Mouse (Mus musculus) liver, embryonic 11.5 days (tissue): Measurements from ENCODE around the gene Vps36. TPM values are rescaled to one million over a fixed set of nuclear protein-coding genes. Genes with fewer than 3 reads are reported as not detected.
A peak's percentile ranks its signal among the peaks of the same experiment; 100 is the strongest.

Source experiments
- ATAC-seq: fragments of 200-750 bp; cut with Nextera tagmentation; replicated peaks from 2 replicates; pipeline ENCODE4 v1.8.0; 2017; ENCODE audit warnings: moderate number of reproducible peaks, mild to moderate bottlenecking, moderate TSS enrichment, moderate library complexity; ENCODE audit not compliant: low FRiP score
- DNase-seq: peaks from one replicate; pipeline ENCODE4 v3.0.0-alpha.2; 2017; ENCODE audit warnings: low spot score
- H3K27ac ChIP-seq: fragments of 300-500 bp; sonication (generic); 2 replicates; pipeline ENCODE4 v1.5.1; 2014; ENCODE audit warnings: mild to moderate bottlenecking, low read depth, low read length, control low read depth
- H3K27me3 ChIP-seq: fragments of 300-500 bp; sonication (generic); replicated peaks from 2 replicates; pipeline ENCODE4 v1.6.1; 2014; ENCODE audit warnings: low read length, mixed read lengths; ENCODE audit not compliant: control insufficient read depth, insufficient read depth
- H3K36me3 ChIP-seq: fragments of 300-500 bp; sonication (generic); 2 replicates; pipeline ENCODE4 v1.6.1; 2014; ENCODE audit warnings: mild to moderate bottlenecking, low read length, moderate library complexity, mixed read lengths; ENCODE audit not compliant: control insufficient read depth, insufficient read depth
- H3K4me1 ChIP-seq: fragments of 300-500 bp; sonication (generic); replicated peaks from 2 replicates; pipeline ENCODE4 v1.6.1; 2014; ENCODE audit warnings: low read length, mixed read lengths; ENCODE audit not compliant: control insufficient read depth, insufficient read depth
- H3K4me2 ChIP-seq: fragments of 300-500 bp; sonication (generic); 2 replicates; pipeline ENCODE4 v1.6.1; 2014; ENCODE audit warnings: mild to moderate bottlenecking, control low read depth, moderate library complexity
- H3K4me3 ChIP-seq: fragments of 300-500 bp; sonication (generic); 2 replicates; pipeline ENCODE4 v1.5.1; 2014; ENCODE audit warnings: low read depth, low read length, control low read depth
- H3K9ac ChIP-seq: fragments of 300-500 bp; sonication (generic); 2 replicates; pipeline ENCODE4 v1.6.1; 2014; ENCODE audit warnings: low read depth, low read length, control low read depth
- H3K9me3 ChIP-seq: fragments of 300-500 bp; sonication (generic); 2 replicates; pipeline ENCODE4 v1.6.1; 2016; ENCODE audit warnings: low read length, inconsistent platforms, mixed read lengths; ENCODE audit not compliant: control insufficient read depth
- WGBS: fragments of 180-500 bp; shearing (Covaris S2); extraction: QIAGEN DNeasy Blood & Tissue Kit; methylation state at CpG from one replicate; pipeline ENCODE4 v1.1.7; 2014; 5-methylcytosine and 5-hydroxymethylcytosine counted together
- polyA plus RNA-seq: library from polyadenylated mRNA; unstranded; fragments of >200 nt; fragmentation: Nextera tagmentation; extraction: Ambion mirVana; gene quantifications from 2 replicates; pipeline ENCODE4 v1.2.1, GENCODE M21; 2014

Vps36 gene
- polyA plus RNA-seq, 1 experiment from 2014 or later, result 29.1 TPM

DNA sequence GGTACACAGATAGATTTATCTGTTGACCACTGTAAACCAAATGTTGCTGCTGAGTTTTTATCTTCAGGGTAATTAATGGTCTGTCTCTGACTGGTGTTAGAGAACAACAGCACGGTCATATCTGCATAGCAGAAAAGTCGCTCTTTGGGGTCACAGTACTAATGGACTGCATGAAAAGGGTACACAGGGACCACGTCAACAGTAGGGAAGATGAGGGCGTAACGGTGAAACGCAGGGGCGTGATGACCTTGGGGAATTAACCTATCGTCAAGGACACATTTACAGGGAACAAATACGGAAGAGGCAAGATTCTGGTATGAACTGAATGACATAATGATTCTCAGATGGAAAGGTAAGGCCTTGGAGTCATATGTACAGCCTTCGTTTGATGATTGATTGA is 28.2 kb upstream of the Vps36 start:
- Histone ChIP-seq H3K36me3 (peaks cover 10% of the 10 kb centered on the region), H3K4me1 (0 out of 2 replicates have a peak, but pooled peaks cover 8% of the 10 kb centered on the region), H3K9me3 (no peaks in the 10 kb centered on the region), H3K27ac (no peak overlapping the region), H3K4me2 (no peak overlapping the region), H3K27me3 (no peaks in the 10 kb centered on the region), H3K9ac (no peak overlapping the region), H3K4me3 (no peak overlapping the region)
- DNase-seq (no peak), ATAC-seq (no peak)
- WGBS, result 80% methylated on average over 10 of the region's 10 CpGs

DNA sequence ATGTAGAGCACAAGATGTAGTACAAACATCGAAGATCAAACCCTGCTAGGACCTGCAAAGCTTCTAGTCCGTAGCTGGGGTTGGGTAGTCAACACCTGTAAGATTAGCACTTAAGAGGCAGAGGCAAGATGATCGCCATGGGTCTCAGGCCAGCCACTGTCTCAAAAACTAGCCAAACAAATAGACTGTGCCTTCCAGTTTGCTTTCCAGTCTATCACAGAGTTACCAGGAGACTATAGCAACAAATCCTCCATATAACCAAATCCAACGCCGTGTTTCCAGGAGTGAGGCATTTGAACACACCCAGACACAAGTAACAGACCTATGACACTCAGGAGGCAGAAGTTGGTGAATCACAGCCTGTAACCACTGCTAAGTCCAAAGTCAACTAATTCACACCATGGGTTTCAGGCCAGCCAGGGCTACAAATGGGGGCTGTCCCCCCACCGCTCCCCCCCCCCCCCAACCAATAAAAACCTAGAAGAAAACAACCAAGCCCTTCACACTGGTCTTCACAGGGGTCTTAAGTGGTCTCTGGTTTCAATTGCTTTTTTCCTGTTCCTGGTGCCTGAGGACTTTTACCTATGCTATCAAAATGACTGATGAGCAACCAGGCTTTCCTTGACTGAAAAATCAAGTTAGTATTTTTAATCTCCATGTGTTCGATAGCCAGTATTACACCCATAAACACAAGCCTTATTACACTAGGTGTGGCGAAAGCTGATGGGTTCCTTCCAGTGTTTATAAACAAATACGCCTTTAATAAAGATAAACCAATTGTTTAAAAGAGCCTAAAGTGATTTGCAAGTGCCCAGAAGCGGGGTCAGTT is 27.1 kb upstream of the Vps36 start:
- DNase-seq (no peak), ATAC-seq (peak; percentile 16)
- Histone ChIP-seq H3K36me3 (peaks cover 13% of the 10 kb centered on the region), H3K9me3 (no peaks in the 10 kb centered on the region), H3K4me1 (0 out of 2 replicates have a peak, but pooled peaks cover 8% of the 10 kb centered on the region), H3K4me2 (peak overlapping the region; percentile 72), H3K27ac (0 out of 2 replicates have a peak overlapping the region, but pooled peaks have one; percentile 48), H3K9ac (peak overlapping the region; percentile 55), H3K4me3 (peak overlapping the region; percentile 70), H3K27me3 (no peaks in the 10 kb centered on the region)
- WGBS, result 55% methylated on average over 10 of the region's 10 CpGs

DNA sequence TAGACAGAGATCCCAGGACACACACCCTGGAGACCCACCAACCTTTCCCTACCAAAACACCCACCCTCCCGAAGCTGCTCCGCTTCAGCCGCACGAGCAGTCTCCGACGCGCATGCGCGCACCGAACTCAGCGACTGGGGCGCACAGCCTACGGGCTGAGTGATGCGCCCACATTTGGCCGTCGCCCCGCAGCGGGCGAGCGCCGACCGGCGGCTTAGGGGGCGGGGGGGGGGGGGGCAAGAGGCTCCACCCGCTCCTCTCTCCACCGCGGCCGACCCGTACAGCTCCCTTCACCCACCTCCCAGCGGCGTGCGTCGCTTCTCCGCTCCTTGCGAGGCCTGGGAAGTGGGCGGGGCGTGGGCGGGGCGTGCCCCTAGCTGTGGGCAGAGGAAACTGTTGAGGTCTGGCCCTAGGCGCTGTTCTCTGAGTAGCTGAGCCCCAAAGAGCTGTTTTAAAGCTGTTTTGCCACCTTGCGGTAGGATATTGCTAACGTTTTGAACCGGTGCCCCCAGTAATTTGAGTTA is 26.5 kb upstream of the Vps36 start, which contains the start of gene Nek3:
TSS of gene Nek3 (minus strand) at position 356 of the 524 bp plus-strand sequence.
- 0 out of 2 replicates have a peak within 1 kb of the TSS, but pooled peaks have one; percentile 48 for H3K27ac ChIP-seq
- WGBS, result under 1% methylated on average over 42 of the region's 43 CpGs
- H3K36me3 ChIP-seq, result peaks cover 13% of the 10 kb centered on the region
- DNase-seq (peak; percentile 91), ATAC-seq (peak; percentile 99)
- H3K27me3 ChIP-seq, result no peaks in the 10 kb centered on the region
- H3K4me3 ChIP-seq, result peak within 1 kb of the TSS; percentile 70
- H3K4me1 ChIP-seq, result 0 out of 2 replicates have a peak, but pooled peaks cover 8% of the 10 kb centered on the region
- H3K9ac ChIP-seq, result peak within 1 kb of the TSS; percentile 55
- no peaks in the 10 kb centered on the region for H3K9me3 ChIP-seq
- peak within 1 kb of the TSS; percentile 72 for H3K4me2 ChIP-seq

DNA sequence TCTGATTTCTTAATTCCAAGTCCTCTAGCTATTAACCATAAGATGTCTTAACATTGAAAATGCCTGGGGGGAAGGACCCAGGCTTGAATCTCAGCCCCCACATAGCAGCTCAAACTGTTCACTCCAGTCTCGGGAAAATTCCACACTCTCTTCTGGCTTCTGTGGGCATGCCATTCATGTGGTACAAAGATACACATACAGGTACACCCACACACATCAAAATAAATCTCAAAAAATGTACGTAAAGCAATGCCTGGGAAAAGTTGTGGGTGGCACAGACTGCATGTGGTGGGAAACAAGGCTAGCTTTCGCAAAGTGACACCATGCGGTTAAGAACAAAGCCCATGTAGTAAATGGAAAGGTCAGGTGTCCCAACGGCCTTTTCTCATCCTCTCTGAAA is 23.4 kb upstream of the Vps36 start:
- Histone ChIP-seq H3K27me3 (no peaks in the 10 kb centered on the region), H3K4me2 (no peak overlapping the region), H3K4me1 (0 out of 2 replicates have a peak, but pooled peaks cover 8% of the 10 kb centered on the region), H3K36me3 (peaks cover 13% of the 10 kb centered on the region), H3K9ac (no peak overlapping the region), H3K27ac (no peak overlapping the region), H3K9me3 (no peaks in the 10 kb centered on the region), H3K4me3 (no peak overlapping the region)
- DNase-seq (no peak), ATAC-seq (no peak)
- WGBS, result 97% methylated on average over 5 of the region's 5 CpGs

DNA sequence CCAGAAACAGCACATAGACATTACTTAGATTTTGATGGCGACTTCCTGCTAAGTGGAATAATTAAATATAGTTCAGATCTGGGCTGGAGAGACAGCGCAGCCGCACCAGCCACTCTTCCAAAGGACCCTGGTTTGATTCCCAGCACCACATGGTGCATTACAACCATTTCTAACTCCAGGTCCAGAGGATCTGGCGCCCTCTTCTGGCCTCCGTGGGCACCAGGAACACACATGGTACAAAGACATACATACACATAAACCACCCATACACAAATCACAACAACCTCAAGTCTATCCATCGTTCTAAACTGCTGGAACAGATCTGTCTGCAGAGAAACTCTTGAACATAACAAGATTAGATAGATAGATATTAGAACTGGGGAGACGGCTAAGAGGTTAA is 16.6 kb upstream of the Vps36 start:
- H3K36me3 ChIP-seq, result peaks cover 22% of the 10 kb centered on the region
- no peak overlapping the region for H3K4me3 ChIP-seq
- no peaks in the 10 kb centered on the region for H3K27me3 ChIP-seq
- no peak overlapping the region for H3K9ac ChIP-seq
- H3K27ac ChIP-seq, result no peak overlapping the region
- no peak overlapping the region for H3K4me2 ChIP-seq
- ATAC-seq (no peak), DNase-seq (no peak)
- no peaks in the 10 kb centered on the region for H3K4me1 ChIP-seq
- WGBS, result 92% methylated on average over 7 of the region's 7 CpGs
- peaks cover 5% of the 10 kb centered on the region for H3K9me3 ChIP-seq

DNA sequence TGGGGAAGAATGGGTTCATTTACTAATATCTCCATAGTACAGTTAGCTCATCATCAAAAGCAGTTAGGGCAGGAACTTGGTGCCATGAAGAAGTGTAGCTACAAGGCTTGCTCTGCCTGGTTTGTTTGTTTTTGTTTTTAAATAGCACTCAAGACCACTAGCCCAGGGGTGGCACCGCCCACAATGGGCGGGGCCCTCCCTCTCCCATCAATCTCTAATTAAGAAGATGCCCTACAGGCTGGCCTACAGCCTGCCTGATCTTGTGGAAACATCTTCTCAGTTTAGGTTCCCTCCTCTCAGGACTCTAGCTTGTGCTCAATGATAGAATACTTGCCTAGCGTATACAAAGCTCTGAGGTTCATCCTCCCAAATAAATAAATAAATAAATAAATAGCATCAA is 7.7 kb upstream of the Vps36 start:
- Histone ChIP-seq H3K4me3 (peak overlapping the region; percentile 79), H3K27ac (peak overlapping the region; percentile 85), H3K4me1 (peaks cover 8% of the 10 kb centered on the region; the same call in 1 of the 2 replicates), H3K4me2 (peak overlapping the region; percentile 88), H3K36me3 (no peaks in the 10 kb centered on the region), H3K9me3 (no peaks in the 10 kb centered on the region), H3K9ac (peak overlapping the region; percentile 85), H3K27me3 (no peaks in the 10 kb centered on the region)
- no peak for DNase-seq
- peak; percentile 73 for ATAC-seq
- 0% methylated on average over 3 of the region's 3 CpGs for WGBS

DNA sequence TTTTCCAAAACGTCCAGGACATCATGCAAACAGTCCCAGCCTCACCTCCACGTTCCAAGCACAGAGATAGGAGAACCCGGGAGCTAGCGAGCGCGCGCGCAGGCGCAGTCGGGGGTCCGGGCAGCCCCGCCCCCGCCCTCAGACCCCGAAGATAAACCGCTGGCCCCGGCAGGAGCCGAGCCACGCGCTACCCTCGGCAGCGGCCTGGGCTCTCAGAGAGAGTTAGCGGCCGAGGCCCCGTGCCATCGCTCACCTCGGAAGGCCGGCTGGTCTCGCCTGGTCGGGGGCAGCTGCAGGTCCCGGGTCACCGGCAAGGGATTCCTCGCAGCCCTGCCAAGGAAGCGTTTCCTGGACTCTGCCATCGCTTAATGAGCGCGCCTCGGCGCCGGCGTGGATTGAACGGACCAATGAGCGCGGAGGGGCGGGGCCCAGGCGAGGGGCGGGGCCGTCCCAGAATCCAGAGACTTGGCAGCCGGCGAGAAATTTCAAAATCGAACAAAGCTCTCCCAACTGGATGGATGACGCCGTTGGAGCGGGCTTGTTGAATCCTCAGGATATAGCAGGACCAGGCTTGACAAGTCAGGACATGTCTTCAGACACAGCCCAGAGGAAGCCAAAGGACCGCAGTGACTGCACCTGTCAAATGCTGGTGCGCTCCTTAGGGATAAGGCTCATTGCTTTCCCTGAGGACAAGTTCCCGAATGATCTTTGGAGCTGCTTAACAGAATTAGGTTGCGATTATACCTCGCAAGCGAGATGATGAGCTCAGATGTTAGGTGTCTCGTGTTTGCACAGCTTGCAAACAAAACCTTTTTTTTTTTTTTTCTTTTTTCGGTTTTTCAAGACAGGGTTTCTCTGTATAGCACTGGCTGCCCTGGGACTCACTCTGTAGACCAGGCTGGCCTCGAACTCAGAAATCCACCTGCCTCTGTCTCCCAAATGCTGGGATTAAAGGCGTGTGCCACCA is 6.9 kb upstream of the Vps36 start, which contains the start of gene Ckap2:
TSS of gene Ckap2 (minus strand) at position 389 of the 967 bp plus-strand sequence.
- H3K27me3 ChIP-seq, result no peaks in the 10 kb centered on the region
- peak within 1 kb of the TSS; percentile 88 for H3K4me2 ChIP-seq
- H3K36me3 ChIP-seq, result no peaks in the 10 kb centered on the region
- 3% methylated on average over 63 of the region's 63 CpGs for WGBS
- peak; percentile 95 for ATAC-seq
- H3K9me3 ChIP-seq, result no peaks in the 10 kb centered on the region
- H3K27ac ChIP-seq, result peak within 1 kb of the TSS; percentile 85
- H3K4me1 ChIP-seq, result peaks cover 8% of the 10 kb centered on the region; the same call in 1 of the 2 replicates
- peak; percentile 96 for DNase-seq
- peak within 1 kb of the TSS; percentile 79 for H3K4me3 ChIP-seq
- H3K9ac ChIP-seq, result peak within 1 kb of the TSS; percentile 85

DNA sequence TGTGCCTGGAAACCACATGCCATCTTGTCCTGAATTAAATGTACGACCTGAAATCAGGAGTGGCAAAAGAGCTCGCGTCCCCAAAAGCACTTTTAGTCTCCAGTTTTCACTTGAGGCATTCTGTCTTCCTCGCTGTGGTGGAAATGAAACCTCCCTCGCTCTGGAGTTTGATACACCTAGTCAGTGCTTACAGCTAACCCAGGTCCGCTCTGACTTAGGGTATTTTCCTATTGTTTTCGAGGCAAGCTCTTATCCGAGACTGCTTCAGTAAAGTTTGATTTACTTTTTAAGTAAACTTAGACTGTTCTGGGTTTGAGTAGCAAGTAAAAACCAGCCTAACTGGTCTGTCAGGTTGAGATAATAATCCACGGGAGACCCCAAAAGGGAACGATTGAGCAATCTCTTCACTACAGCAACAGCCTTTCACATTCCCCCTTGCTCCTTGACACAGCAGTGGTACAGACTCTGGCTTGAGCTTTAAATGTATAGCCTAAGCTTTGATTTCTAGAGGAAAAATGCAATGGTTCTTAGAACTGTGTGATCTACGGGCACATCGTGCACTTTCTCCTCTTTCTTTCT is 912 bp downstream of the Vps36 start:
- Histone ChIP-seq H3K36me3 (no peaks in the 10 kb centered on the region), H3K4me1 (peaks cover 2% of the 10 kb centered on the region; the same call in 1 of the 2 replicates), H3K4me3 (peak overlapping the region; percentile 80), H3K27ac (peak overlapping the region; percentile 91), H3K9ac (peak overlapping the region; percentile 83), H3K4me2 (peak overlapping the region; percentile 79), H3K9me3 (no peaks in the 10 kb centered on the region), H3K27me3 (no peaks in the 10 kb centered on the region)
- WGBS, result 12% methylated on average over 12 of the region's 12 CpGs
- ATAC-seq (peak; percentile 48; the same call in 1 of the 2 replicates), DNase-seq (no peak)
